Mouse (Mus musculus) urinary bladder, adult 18-20 months (tissue): ENCODE measurements around the gene Tuba3a.

Source experiments
- DNase-seq, 2 experiments: peaks; one replicate each; pipeline ENCODE4 v3.0.0; 2022; ENCODE audit warnings: low spot score in 2 of 2, mixed read lengths in 2 of 2

Gene Tuba3a

DNA sequence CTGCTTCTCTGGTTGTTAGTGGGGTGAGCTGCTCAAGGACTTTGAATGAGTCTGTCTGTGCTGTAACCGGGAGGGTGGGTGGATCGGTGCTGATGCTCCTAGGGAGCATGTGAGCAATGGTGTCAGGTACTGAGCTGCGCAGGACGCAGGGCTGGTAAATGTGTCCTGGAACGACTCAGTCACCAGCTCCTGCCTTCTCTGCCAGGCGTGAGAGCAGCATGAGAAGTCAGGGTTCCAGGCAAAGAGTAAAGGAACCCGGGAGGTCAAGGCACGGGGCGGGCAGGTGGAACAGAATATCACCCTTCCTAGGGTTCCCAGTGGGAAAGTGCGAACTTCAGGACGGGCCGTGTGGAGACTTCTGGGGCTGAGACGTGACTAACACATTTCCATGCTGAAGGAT lies 19.8 kb downstream of the Tuba3a start:
- no peak for DNase-seq

DNA sequence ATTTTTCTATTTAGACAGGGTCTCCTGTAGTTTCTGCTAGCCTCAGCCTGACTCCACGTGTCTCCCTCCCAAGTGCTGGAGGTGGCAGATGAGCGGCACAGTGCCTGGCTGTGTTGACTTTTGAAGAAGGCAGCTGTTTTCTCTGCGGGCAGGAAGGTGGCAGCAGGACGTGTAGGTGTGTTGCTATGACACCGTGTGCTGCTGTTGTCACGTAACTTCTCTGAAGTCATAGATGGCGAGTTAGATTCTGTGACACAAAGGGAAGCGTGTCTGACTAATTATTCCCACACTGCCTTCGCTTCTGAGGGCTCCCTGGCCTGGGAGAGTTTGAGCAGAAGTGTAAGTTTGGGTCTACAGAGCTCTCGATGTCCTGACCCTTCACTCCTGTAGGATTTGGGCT lies 20.6 kb downstream of the Tuba3a start:
- DNase-seq: no peak

DNA sequence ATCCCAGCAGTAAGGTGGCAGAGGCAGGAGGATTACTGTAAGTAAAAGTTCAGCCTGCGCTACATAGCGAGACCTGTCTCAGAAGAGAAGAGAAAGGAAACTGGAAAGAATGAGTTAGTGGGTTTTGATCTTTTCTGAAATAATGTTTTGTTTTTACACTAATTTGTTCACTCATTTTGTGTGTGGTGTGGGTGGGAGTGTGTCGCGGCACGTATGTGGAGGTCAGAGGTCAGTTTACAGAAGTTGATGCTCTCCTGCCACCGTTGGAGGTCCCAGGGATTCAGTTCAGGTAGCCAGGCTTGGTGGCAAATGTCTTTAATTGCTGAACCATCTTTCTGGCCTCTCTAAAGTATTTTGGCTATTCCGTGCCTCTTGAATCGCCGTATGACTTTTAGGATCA lies 21.6 kb downstream of the Tuba3a start:
- DNase-seq: no peak

DNA sequence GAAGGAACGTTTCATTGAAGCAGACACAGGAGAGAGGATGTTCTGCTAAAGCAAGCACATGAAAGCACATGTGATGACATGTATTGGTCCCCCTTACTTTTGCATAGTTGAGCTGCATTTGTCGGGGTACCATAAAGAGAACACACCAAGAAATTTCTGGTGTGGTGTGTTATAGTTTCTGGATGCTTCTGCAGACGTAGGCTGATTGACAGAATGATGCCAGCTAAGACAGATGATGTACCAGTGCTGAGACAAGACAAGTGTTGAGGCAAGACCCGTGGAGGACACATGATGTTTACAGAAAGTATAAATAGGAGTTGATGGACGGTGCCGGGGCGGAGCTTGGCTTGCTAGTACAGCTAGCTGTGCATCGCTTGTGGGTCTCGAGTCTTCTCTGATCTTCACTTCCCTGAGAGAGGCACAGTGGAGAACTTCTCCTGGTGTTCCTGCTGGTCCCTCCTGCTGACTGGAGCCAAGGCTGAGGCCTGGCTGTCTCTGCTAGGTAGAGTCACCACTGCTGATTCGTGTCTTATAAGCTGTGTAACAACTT lies 25.8 kb downstream of the Tuba3a start:
- no peak for DNase-seq

DNA sequence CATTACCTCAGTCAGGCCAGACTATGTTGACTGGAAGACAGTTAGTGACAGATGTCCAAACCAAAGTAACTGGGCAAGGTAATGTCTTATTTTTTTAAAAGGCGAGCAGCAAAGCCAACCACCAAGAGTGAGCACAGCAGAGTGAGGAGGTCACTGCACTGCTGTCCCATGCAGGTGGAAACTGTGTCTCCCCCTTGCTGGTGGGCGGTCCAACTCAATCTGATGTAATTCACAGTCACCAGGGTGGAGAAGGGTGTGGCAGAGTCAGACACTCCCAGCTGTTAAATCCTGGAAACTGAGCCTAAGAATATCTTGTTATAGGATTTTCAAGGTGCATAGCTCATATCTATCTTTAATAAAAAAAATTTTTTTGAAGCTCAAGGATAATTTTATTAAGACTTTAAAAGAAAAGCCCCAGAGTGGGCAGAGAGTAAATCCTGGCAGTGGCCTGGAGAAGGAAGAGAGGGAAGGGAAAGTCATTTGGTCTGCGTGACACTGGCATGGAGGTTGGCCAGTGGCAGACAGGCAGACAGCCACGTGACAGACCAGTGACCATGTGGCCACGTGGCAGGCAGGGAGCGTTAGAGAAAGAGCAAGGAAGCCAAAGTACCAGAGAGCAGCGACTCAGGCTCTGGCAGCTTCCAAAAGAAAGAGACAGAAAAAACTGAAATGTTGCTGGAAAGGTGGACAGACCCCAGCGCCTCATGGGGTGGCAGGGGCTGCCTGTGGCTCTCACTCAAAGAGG lies 29.4 kb downstream of the Tuba3a start:
- no peak for DNase-seq

DNA sequence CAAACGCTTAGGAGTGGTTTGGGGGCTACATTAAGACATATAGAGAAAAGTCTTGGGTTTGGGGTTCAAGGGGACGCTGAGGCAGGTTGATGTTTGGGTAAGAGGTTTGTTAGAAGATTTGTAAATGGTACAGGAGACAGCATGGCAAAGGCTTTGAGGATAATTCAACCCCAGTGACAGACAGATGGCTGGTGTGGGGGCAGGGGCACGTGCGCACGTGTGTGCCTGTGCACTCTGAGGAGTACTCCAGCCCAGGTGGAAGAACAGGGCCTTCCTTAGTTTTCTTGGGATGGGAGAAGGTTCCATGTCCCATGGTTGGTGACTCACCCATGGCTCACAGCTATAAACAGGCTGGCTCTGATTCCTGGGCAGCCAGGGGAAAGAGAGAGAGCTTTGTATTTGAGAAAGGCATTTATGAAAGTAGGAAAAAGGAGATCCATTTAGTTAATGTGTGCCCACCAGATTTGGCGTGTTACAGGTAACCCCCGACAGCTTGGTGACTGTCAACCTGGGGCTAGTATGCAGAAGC lies 30.3 kb downstream of the Tuba3a start:
- DNase-seq: no peak

DNA sequence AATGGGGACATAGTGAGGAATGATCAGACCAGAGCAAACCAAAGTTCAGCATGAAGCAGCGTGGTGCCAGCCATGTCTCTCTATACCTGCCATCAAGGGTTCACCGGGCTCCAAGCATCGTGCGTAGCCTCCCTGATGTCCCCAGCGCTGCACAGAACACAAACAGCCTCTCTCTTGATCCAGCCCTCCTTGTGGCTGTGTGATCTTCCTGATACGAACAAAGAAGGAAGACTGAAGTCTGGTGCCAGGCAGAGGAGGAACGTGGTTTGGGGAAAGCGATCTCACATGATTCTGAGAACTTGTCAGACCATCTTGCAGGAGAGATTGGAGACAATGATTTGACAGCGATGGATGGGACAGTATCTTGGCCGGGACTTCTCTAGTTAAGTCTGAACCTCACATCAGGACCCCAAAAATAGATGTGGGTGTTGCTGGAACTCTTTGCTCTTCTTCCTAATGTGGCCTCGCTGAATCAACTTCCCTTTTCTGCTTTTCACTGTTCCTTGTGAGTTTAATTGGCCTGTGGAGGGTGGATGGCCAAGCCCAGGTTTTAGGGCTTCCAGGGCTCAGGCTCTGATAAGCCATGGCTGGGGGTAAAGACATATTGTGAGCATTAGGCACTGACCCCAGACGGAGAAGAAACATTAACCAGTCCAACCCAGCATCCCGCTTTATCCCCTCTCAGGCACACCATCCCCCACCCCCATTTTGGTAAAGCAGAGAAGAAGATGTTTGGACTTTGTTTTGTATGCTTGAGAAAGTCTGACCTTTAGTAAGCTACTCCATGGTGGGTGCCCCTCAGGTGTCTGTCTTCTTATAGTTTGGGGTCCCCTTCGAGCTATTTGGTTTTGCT lies 31.8 kb downstream of the Tuba3a start:
- no peak for DNase-seq

DNA sequence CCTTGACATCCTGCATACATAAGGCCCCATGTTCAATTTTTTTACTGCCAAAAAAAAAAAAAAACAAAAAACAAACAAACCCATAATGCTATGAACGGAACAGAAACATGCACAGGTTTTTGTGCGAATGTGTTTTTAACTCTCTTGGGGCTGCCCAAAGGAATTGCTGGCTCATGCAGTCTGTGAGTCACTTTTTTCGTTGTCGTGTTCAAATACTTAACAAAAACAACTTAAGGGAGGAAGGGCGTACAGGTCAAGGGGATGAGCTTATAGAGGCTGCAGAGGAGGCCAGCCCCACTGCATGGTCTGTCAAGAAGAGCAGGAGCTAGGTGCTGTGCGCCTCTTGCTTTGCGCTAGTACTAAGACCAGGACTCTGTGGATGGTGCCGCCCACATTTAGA lies 33.1 kb downstream of the Tuba3a start:
- no peak for DNase-seq

DNA sequence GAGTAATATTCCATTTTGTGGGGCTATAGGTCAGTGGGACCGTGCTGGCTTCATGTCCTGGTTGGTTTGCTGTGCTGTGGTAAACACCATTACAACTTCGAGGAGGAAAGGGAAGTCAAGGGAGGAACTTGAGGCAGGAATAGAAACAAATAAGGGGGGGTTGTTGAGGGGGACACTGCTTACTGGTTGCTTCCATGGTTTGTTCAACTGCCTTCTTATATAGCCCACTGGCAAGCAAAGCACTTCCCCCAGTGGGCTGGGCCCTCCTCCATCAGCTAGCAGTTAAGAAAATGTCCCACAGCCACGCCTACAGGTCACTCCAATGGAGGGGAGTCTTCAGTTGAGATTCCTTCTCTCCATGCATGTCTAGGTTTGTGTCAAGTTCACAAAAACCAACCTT lies 33.6 kb downstream of the Tuba3a start:
- DNase-seq: no peak

DNA sequence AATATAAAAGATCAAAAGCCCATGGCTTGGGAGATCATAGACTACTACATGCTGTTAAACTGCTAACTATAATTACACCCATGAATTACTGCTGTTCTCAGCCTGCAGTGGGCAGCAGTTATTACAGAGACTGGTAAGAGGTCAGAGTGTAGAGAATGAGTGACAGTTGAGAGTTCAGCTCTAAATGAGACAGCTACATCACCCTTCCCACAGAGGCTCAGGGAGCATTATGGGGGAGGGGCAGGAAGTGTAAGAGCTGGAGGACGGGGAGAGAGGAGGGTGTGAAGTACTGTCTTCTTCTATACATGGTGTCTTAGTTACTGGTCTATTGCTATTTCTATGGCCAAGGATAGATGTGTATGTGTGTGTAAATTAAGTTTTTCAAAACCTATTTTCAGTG lies 41.3 kb downstream of the Tuba3a start:
- DNase-seq: no peak

DNA sequence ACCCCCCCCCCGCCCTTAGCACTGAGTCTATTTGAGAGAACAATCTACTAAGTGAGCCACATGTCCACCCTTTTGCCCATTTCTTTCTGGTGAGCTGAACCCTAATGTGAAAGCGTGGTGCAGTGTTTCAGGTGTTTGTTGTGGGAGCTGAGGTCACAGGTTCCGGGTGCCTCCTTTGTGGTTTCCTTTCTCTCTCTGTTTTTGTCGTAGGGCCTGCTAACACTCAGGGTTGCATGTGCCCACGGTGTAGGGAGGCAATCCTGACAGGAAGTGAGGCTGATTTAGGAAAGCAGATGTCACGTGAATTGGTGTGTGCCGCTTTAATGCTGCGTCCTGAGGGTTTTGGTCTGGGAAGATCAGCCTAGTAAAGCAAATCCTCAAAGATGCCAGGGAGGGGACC lies 44.3 kb downstream of the Tuba3a start:
- DNase-seq: no peak

DNA sequence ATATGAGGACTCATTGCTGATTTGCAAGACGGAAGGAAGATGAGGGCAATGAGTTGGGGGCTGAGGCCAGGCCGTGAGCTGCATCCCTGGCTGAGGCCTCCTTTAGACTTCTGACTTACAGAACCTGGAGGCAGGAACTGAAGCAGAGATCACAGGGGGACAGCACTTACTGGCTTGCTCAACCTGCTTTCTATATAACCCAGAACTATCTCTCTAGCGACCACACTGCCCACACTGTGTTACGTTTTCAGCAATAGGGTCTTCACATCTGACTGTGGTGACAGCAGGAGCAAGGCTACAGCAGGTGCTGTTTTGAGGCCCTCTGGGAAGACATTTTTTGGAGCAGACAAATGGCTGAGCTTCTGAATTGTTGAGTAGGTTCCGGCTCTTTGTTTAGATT lies 45.2 kb downstream of the Tuba3a start:
- DNase-seq: no peak

DNA sequence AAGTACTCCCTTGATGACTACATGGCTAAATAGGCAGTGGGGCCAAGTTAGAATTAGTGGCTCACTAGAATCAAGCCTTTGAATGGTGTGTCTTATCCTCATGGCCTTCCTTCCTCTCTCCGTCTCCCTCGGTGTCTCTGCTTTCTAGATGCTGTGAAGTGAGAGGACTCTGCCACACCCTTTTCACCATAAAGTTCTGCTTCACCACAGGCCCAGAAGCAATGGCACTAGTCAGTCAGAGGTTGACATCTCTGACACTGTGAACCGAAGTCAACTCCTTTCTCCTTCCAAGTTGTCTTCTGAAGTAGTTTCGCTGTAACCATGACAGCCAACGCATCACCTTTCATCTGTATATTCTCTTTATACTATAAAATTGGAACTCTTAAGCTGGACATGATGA lies 46.3 kb downstream of the Tuba3a start:
- no peak for DNase-seq

DNA sequence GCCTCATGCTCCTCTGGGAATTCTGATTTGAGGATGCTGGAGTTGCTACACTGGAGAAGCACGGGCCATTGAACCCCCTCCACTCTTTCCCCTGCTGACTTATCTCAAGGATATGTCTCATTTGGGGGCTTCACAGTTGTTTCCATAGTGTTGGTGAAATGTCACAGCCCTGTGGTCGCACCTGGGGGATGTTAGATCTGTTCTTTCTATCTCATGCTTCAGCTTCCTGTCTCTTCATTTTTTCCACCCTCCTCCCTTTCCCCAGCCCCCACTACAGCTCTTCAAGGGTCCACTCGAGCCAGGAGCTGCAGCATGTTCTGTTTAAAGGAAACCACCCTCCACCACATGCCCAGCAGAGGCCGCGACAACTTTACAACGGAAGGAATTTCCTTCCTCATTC lies 47.4 kb downstream of the Tuba3a start:
- no peak for DNase-seq

DNA sequence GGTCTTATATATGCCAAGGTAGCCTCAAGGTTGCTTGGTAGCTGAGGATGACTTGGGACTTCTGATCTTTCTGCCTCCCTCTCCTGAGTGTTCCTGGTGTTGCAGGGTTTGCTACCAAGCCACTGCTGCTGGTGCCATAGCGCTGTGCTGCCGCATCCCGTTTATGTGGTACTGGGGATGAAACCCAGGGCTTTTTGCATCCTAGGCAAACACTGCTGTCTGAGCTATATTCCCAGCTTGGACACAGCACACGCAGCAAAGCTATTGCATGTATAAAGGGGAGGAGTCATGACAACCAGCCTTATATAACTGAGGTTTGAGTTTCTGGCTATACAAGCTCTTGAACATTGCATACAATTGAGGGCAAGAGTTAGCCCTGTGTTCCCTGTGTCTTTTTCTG lies 48.4 kb downstream of the Tuba3a start:
- no peak for DNase-seq

DNA sequence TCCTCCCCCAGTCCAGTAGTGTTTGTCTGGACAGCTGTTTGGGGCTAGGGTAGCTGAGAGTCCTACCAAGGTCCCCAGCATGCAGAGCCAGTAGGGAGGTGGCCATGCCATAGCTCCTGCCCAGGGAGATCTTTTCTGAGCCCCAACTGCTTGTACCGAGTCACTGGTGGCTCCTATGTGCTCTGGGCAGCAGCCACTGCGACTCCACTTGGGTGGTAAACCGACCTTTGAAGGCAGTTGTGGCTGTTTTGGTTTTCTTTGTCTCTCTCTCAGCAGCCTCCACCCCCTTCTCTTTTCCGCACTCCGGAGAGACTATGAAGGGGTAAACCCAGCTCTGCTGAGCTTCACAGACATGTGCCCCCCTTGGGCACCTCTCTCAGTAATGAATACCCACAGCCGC lies 49.1 kb downstream of the Tuba3a start, which contains the start of gene Cd27:
Cd27 (minus strand) TSS at position 229 of the 400 bp plus-strand sequence.
- DNase-seq: no peak

DNA sequence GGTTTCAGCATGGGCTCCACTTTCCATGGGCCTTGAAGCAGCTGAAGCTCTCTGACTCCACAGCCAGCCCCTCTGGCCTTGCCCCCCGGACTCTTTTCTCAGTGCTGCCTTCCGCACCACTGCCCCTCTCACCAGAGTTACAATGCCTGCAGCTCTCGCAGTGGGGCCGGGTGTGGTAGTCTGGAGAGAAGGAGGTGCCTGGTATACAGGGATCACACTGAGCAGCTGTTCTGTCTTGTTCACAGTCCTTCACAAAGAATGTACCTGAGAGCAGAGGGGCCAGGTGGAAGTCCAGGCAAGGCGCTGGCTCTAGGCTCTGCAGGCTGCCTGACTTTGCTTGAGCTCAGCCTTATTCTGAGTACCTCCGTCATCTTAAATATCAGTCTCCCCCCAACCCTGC lies 49.5 kb downstream of the Tuba3a start:
- DNase-seq: no peak

DNA sequence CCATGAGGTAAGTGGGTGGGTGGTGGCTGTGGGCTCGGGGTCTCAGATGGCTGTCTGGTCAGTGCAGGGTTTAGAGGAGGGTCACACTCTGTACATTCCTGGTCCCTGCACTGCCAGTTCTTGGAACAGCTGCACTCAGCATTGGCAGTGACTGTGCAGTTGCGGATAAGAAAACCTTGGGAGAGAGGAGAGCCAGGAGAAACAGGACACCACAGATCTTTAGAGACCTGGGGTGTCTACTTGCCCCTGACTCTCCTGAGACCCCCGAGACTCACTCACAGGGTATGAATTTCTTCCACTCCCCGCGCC lies 51.4 kb downstream of the Tuba3a start:
- no peak for DNase-seq

DNA sequence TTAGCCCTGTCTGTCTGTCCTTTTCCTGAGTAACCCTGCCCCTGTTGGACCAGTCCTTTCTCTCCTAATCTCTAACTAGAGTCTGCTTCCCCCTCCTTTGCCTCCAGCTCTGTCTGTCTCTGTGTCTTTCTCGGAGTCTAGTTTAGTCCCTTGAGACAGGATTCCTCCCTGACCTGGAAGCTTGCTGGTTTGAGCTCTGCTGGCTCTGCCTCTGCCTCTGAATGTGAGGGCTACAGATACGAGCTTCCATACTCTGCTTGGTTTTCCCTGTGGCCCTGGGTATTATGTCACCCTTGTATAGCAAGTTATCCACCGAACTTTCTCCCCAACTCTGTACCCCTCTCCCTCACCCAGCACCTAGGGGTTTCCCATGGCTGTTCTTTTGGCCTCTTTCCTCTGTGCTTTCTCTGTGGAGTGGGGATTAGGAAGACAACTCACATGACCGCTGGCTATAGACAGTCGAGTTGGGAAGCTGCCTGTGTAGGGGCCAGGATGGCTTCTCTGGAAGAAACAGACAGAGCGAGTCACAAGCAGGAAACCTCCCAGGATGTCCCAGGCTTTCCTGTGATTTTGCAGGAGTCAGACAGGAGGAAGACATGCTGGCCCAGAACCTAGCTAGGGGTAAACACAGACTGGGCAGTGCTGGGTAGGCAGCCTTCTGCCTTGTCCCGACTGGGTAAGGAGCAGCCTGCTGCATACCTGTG lies 51.9 kb downstream of the Tuba3a start:
- DNase-seq: no peak

DNA sequence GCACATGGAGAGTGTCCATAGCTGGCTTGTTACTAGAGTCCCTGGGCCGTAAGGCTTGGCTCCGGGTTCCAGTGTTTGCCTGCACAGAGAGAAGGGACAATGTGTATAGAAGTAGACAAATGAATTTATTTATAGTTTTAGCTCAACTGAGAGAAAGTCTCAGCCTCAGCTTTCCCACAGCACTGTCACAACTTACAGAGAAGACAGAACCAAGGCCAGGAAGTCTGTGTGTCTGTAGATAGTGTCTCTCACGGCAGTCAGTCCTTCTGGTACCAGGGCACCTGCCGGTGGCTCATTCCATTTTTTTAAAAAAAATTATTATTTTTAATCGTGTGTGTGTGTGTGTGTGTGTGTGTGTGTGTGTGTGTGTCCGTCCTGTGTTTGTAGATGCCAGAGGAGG lies 53.3 kb downstream of the Tuba3a start:
- no peak for DNase-seq

DNA sequence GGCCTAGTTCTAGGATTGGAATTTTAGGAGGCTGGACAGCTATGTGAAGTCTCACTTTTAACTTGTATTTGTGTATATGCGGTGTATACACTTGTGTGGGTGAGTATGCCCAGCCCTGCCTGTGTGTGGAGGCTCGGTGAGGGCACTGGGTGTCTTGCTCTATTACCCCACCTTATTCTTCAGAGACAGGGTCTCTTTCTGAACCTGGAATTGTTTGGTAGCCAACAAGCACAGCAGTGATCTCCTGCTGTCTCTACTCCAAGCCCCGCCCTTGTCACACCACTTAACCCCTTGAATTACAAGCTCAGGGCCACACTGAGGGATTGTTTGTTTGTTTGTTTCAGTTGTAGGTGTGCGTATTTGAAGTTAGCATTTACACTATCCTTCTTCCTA lies 53.8 kb downstream of the Tuba3a start:
- no peak for DNase-seq
